Mouse (Mus musculus) spleen, adult 2 months (tissue): ENCODE data around the gene Efna5. TPM values are rescaled to one million over a fixed set of nuclear protein-coding genes. Genes with fewer than 3 reads are reported as not detected.

ENCODE experiments used
- DNase-seq, 2 experiments: peaks; one replicate each; pipeline versions ENCODE4 v3.0.0 to v3.0.0-alpha.2; 2012 to 2021; ENCODE audit warnings: low spot score in 2 of 2, low read depth in 1 of 2
- H3K27ac ChIP-seq: fragments of 200-500 bp; 2 replicates; pipeline ENCODE4 v1.5.1; 2012; ENCODE audit warnings: low read length, inconsistent platforms; ENCODE audit not compliant: insufficient read depth
- H3K27me3 ChIP-seq: fragments of 200-500 bp; 2 replicates; pipeline ENCODE4 v1.6.1; 2012; ENCODE audit warnings: mild to moderate bottlenecking, moderate library complexity, low read length, inconsistent platforms; ENCODE audit not compliant: control insufficient read depth, insufficient read depth
- H3K36me3 ChIP-seq: fragments of 200-500 bp; 2 replicates; pipeline ENCODE4 v1.6.1; 2012; ENCODE audit warnings: mild to moderate bottlenecking, low read length, inconsistent platforms; ENCODE audit not compliant: control insufficient read depth, insufficient read depth
- H3K4me1 ChIP-seq: fragments of 200-500 bp; 2 replicates; pipeline ENCODE4 v1.6.1; 2011; ENCODE audit warnings: inconsistent platforms; ENCODE audit not compliant: control insufficient read depth, insufficient read depth, insufficient read length
- H3K4me3 ChIP-seq: fragments of 200-500 bp; 2 replicates; pipeline ENCODE4 v1.5.1; 2011; ENCODE audit warnings: mild to moderate bottlenecking, inconsistent platforms; ENCODE audit not compliant: insufficient read depth, insufficient read length; ENCODE audit errors: extremely low read depth
- CTCF ChIP-seq: fragments of 200-500 bp; IDR thresholded peaks from 2 replicates; pipeline ENCODE4 v1.5.1; 2011; ENCODE audit warnings: mild to moderate bottlenecking, inconsistent platforms; ENCODE audit not compliant: insufficient read depth, insufficient read length, insufficient replicate concordance; ENCODE audit errors: extremely low read depth
- POLR2A ChIP-seq: fragments of 200-500 bp; IDR thresholded peaks from 2 replicates; pipeline ENCODE4 v1.6.1; 2011; ENCODE audit warnings: low read depth, low read length, inconsistent platforms
- WGBS: fragments of 180-500 bp; shearing (Covaris S2); methylation state at CpG from one replicate; pipeline ENCODE4 v1.1.7; 2018; 5-methylcytosine and 5-hydroxymethylcytosine counted together
- polyA plus RNA-seq: library from polyadenylated mRNA; depleted of rRNA; stranded (reverse); fragments of >200 nt; gene quantifications from 2 replicates; pipeline ENCODE4 v1.2.3, GENCODE M21; 2012

Gene Efna5
- polyA plus RNA-seq, 1 experiment = 0.30 TPM

DNA sequence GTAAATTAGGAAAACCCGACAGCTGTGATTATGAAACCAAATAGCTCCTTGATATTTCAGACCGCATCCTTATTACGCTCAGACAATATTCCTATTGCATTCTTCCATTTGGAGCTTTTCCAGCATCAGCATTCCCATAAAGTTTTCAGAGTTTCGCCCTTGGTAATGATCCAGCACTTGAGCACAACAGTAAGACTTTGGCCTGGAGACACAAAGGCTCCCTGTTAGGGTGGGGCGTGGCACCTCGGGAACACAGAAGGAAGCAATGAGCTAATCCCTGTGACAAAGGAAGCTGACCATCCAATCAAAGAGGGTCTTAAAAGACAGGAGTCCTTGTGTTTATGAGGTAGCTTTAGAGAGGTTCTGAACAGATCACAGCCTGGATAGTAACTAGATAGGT lies 323.9 kb downstream of the Efna5 start:
- 82% methylated on average over 6 of the region's 6 CpGs for WGBS
- H3K27me3 ChIP-seq = no peaks in the 10 kb centered on the region

More for the DNA sequence above, 323.9 kb downstream of the Efna5 start:
- no peak for TF ChIP-seq CTCF
- TF ChIP-seq POLR2A = no peak
- DNase-seq = no peak
- H3K36me3 ChIP-seq = no peaks in the 10 kb centered on the region
- no peak overlapping the region for H3K27ac ChIP-seq
- H3K4me1 ChIP-seq = no peaks in the 10 kb centered on the region
- no peak overlapping the region for H3K4me3 ChIP-seq
